Mouse (Mus musculus) adrenal gland, adult 2 months (tissue): ENCODE results near the gene Chn2. TPM values are rescaled to one million over a fixed set of nuclear protein-coding genes. Genes with fewer than 3 reads are reported as not detected.
A peak's percentile ranks its signal among the peaks of the same experiment; 100 is the strongest.
"Not testable (repeated sequence)": the region's sequence is repeated elsewhere in the genome, so short reads cannot be mapped to it uniquely, and the experiment has no call there.

ENCODE experiments used
- DNase-seq: peaks from one replicate; pipeline ENCODE4 v3.0.0; 2021
- polyA plus RNA-seq: library from polyadenylated mRNA; depleted of rRNA; stranded (reverse); fragments of >200 nt; gene quantifications from 2 replicates; pipeline ENCODE4 v1.2.3, GENCODE M21; 2012
- total RNA-seq, 2 experiments: library from RNA; stranded (reverse); gene quantifications; 2 replicates each; pipeline ENCODE4 v1.2.3; 2021

The Chn2 gene
- total and polyA plus RNA-seq, 3 experiments, result 9.2 to 13.7 (median 11.5) TPM

GRCm38 (mm10) chr6:54158317-54158716 is 119.0 kb downstream of the Chn2 start:
- DNase-seq, result peak; percentile 30

DNA sequence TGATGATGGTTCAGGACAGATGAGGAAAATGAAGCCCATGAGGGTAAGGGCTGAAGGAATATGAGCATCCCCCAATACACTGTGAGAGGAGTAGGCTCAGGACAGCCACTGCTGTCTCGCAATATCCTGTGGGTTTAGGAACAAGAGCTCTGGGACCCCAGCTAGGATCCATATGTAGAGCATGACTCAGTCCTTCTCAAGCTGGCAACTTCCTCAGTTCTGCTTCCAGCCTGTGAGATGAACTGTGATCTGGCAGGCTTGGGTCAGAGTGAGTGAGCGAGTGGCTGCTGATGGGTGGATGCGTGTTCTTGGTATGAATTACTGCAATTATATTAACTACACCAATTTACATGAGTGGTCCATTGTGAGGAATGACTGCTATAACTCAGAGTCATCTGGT is 121.3 kb downstream of the Chn2 start:
- no peak for DNase-seq

DNA sequence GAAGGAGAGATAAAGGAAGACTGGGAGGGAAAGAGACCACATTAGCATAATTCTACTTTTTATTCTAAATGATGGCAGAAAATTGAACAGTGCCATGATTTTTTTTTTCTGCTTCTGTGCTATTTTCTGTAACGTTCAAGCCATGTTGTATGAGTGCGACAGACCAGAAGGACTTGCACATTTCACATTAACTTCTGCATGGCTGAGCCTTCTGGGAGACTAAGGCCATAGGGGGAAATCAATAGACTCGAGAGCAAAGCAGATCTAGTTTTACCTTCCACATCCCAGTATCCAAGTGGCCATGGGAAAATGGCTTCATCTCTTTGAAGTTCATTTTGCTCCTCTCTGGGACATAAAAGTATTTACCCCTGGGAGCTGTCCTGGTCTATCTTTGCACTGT is 121.9 kb downstream of the Chn2 start:
- DNase-seq, result no peak

DNA sequence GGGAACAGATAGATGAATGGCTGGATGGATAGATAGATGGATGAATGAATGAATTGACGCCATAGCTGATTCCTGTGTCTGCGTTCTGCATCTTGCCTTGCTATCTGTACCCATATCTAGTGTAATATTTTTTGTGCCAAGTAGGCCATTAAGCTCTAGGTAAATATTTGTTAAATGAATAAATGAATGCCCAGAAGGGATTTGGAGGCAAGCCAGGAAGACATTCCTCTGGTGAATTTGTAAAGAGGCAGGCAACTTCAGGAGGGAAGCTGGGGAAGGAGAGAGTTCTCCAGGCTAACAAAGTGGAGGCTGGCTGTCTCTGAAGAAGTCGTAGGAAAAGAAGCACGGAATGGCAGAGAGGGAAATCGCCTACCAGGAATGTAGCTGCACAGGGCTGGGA is 123.0 kb downstream of the Chn2 start:
- no peak for DNase-seq

DNA sequence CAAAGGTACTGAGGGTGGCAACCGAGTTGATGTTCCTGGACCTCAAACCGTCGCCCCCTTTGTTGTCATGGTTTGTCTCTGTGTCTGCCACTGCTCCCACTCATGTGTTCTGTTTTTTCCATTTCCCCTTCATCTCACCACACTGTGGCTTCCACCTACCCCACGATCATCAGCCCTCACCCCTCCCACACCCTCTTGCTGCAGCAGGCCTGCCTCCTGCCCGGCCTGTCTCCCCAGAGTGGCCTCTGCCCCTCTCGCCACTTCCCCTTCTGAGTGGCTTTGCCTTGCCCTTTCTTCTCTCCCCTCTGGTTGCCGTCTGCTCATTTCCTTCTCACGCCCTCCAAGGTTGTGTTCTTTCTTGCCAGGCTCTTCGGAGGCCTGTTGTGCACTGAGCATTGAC is 123.4 kb downstream of the Chn2 start:
- DNase-seq, result peak; percentile 40

DNA sequence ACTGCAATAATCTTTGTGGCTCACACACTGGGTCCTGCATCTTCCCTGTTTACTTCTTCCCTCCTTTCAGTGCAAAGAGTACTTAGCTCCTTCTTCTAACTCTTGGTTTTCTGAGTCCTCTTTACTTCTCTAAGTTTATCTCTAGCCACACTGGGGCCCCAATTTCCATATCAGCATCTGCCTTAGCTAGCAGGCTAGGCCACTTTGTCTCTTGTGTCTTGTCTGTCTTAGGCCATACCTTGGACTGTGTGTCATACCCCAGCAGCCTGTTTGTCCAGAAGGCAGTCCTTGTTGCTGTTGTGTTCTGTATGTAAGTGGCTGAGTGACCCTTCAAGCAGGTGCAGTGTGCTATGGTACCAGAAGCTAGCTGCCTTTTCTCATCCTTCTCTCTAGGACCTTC is 124.3 kb downstream of the Chn2 start:
- DNase-seq, result no peak

DNA sequence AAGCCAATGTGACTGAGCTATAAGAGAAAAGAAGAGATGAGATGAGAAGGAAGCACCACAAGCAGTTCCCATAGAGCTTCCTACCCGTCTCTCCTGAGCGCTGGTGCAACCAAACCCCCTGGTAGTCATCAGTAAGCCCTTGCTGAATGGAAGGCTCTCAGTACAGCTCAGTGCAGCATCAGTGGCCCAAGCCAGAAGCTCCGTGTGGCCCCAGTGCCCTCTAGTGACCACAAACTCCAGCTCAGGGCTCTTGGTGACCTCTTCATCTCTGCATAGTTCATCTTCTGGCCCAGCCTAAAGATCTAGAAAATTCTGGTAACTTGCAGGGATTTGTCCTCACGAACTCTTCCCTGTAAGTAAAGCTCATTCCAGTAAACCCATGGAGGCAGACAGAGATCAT is 125.4 kb downstream of the Chn2 start:
- peak; percentile 70 for DNase-seq

DNA sequence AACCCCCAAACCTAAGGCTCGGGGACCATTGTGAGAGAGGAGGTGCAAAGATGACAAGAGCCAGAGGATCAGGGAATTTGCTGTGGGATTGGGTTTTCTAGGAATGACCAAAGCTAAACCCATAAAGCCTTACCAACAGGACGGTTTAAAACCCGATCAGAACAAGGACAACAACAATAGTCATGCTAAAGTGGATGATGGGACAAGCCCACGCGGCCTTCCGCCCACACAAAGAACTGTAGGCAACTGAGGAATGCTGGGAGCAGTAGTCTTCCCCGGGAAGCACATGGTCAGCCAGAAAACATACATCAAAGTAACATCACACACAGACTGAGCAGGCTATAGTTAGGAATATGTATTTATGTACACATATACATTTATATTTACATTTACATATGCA is 125.9 kb downstream of the Chn2 start:
- DNase-seq, result no peak

DNA sequence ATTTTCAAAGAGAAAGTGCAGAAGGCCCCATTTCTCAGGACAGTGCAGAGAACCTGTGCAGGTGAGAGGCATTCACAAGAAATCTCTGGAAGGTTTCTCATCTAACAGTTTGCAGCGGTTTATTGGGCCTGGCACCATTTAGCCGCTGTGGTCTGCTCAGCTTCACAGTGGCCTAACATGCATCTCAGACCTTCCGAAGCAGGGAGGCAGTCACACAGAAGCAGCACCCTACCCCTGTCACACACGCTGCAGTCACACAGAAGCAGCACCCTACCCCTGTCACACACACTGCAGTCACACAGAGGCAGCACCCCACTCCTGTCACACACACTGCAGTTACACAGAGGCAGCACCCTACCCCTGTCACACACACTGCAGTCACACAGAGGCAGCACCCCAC is 126.5 kb downstream of the Chn2 start:
- DNase-seq, result no peak

DNA sequence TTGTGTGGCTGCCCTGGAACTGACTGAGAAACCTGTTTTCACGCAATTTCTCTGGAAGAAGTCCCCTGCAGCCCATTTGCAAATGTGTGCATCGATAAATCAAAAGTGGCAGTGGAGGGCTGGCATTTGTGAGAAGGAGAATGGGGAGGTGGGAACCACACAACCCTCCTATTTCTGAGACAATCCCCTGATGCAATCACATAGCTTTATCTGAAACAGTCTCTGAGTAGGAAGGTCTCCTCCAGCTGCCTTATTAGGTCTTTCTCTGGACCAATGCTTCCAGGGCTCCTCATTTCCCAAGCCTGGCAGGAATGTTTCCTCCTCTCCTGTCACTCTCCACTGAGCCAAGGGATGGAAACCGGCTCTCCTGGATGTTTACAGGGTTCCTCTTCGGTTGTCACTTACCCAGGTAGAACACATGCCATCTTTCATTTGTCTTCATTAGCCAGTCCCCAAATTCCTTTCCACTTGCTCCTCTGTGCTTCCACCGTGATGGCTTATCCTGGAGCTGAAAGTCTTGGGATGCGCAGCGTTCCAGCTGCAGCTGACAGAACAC is 127.7 kb downstream of the Chn2 start:
- DNase-seq, result no peak

DNA sequence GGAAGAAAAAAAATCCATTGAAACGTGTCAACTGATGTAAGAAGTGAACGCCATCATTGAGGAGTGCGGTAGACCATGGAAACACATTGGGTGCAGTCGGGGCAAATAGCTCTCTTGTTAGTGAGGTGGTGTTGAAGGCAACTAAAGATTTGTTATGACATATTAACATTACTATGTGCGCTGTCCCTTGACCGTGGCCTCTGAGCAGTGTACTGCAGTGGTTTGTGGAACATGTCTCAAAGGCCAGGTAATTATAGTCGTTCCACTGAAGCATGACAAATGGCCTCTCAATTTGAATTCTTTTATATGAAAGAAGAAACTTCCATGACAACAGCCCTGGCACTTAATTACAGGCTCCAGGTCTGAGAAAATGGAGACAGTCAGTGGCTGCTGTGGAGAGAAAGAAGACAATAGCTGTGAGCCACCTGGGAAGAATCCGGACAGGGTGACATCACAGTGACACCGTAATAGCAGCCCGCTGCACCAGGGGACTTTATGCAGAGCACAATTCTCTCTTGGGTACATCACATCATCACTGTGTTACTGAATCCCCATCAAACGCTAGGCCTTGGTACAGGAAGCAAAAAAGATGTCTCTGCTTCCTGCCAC is 131.0 kb downstream of the Chn2 start:
- no peak for DNase-seq

DNA sequence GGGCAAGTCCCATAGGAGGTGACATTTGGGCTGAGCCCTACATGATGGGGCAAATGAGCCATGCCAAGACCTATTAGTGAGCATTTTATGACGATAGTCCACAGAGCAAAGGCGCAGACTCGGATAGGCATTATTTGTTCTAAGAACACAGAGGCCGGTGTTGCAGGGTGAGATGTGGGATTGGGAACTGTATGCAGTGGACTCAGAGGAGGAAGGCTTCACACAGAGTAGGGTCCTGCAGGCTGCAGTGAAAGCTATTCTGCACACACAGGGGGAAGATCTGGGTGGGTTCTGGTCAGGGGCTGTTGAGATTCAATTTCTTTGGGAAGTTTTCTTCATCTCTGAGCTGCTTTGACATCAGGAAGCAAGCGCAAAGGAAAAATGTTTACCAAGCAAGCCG is 132.0 kb downstream of the Chn2 start:
- DNase-seq, result no peak

DNA sequence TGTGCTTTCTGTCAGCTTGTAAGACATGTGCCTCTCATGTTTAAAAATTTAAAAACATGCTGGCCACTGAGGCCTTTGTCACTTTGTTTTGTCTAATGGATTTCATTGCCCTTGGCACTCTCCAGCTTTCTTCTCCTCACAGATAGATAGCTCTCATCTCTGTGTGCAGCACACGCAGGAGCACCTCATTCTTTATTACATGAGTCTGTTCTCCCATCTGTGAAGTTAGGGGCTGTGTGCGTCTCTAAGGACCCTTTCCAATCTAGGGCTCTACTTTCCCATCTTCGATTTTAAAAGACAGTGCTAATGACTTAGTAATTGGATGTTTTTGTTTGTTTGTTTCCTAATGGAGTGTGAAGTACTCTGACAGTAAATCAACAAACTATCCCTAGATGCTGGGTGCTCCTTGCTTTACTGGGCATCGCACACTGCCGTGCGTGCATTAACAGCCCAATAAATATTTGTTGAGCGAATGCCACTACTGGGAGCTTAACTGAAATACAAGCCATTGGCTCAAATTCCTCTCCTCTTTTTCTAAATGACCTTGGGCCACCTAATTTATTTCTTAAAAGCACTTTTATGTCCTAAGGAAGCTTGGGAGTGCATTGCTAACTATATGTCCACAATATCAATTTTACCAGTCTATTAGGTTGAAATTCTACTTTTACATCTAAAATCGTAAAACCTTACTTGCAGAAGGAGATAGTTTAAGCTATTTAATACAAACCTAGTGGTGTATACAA is 136.3 kb downstream of the Chn2 start:
- no peak for DNase-seq

- DNase-seq, result not testable (repeated sequence)
Measured at GRCm38 (mm10) chr6:54177081-54177480, 137.7 kb downstream of the Chn2 start.

DNA sequence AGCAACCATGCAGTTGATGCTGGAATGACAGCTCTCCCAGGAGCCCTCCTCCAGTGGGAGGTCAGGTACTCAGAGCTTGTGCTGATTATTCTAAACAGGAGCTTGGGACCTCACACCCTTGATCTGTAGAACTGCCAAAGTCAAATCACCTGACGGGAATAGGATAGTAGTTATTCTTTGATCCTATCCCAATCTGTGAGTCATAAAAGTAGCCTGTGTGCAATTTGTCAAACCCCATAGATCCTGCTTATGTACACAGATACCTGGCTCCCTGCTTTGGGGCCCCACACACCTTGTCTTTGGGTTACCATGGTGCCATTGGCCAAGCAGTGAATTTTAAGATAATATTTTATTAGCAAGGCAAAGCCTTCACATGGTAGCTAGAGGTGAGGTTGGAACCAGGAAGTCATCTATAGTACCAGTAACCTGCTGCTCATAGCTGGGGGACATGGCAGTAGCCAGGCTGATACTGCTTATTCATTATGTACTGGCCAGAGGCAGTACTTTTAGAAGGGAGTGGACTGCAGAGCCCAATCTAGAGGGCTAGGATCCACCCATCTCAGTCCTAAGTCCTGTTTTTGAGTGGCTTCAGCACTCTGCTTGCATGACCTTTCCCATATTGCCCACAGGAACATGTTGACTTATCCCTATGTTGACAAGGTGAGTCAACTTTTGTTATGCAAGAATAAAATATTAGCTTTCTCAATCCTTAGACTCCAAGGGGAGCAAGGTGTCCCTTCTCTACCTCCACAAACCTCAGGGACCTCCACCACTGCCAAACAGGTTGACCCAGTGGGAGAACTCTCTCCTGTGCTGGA is 139.9 kb downstream of the Chn2 start:
- DNase-seq, result no peak

GRCm38 (mm10) chr6:54179874-54180212 is 140.5 kb downstream of the Chn2 start:
- DNase-seq, result no peak

DNA sequence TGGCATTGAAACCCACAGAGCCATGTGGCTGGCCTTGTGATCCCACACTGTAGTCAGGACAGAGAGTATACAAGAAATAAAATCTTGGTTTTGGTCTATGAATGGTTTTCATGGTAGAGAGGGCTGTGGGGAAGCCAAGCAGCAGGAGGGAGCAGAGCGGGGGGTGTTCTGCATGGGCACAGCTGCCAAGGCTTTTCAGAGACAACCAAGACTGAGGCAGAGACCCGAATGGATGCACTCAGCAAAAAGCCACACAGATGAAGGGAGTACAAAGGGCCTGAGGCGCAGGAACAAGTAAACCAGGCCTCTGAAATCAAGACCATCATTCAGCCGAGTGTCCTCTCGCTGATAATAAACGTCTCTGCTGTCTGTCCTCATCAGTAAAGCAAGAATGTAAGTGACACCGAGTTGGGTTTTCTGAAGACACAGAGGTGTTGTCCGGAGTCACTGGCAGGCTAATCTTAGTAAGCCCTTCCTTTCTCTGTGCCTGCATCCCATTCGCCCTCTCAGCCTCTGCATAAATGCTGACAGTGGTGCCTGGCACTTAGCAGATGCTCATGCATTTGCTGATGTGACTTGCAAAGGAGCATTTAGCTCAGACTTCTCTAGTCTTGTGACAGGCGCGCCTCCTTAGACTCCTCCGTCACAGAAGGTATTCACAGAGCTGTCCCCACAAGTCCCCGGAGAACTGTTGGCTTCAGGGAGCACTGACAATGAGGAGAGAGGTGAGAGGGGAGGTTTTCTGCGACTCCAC is 144.6 kb downstream of the Chn2 start:
- DNase-seq, result no peak

GRCm38 (mm10) chr6:54193631-54194305 is 154.4 kb downstream of the Chn2 start:
- DNase-seq, result no peak

DNA sequence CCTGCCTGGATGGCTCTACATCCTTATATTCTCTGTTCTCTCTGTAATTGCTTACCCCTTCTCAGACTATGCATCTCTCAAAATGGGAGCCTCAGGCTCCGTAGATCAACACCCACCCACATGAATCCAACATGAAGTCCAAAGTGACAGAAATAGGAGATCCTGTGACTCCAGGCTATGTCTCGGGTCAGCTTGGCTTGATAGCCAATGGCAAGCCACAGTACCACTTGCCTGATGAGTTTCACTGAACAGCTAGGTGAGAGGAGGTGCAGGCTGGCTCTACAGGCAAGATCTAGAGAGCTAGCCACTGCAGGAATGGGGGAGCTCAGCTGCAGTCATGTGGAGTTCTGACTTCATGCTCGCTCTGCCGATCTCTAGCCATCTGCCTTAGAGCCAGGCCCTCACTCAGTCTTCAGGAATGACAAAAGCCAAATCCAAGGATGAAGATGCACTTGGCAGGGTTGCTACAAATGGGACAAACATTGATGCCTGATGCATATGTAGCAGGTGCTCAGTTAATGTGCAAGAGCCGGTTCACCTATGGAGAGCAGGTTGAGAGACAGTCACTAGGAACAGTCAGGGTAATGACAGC is 158.6 kb downstream of the Chn2 start:
- no peak for DNase-seq

DNA sequence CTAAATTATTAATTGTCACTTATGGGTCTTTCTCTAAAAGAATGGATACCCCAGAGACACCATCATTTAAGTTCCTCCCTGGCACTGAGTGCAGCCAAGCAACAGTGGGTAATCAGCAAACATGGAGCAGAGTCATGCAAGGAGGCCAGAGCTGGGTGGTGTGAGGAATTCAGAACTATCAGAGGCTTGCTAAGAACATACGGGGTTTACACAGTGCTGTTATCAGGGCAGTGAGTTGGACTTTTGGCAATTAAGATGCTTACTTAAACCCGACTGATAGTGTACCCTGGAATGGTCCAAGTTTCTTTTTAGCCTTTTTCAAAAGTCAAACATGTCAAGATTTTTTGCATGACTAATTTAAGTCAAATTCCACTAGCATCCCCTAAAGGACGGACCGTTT is 160.2 kb downstream of the Chn2 start:
- DNase-seq, result no peak

GRCm38 (mm10) chr6:54200031-54200722 is 160.8 kb downstream of the Chn2 start:
- no peak for DNase-seq
